In genomic region chr14:101781943-101782510, GRCm38 (mm10) we compare ENCODE assay signal across 8 mouse cellular contexts. TPM values are rescaled to one million over a fixed set of nuclear protein-coding genes. Genes with fewer than 3 reads are reported as not detected.
DNase-seq lines count a peak whose midpoint lies in the region; ATAC-seq and TF ChIP-seq lines count a peak whose summit lies in the region.
"Had no signal": no experiment of that assay in that cellular context is flagged by ENCODE, and none has a peak within 500 bp of the region (broad histone marks: within the 10 kb centered on the region; RNA-seq: fewer than 3 reads in every experiment).

No protein-coding gene starts in this region.

- peak; percentile 93 for ATAC-seq in common myeloid progenitor, adult 5-6 weeks (replicated peaks; ENCODE audit: low read depth, poor library complexity, severe bottlenecking)
- peak; percentile 58; the same call in 1 of the 2 replicates for ATAC-seq in hindbrain, embryonic 16.5 days

- H3K9ac ChIP-seq in MEL (ENCODE audit: control insufficient read depth, low read depth, low read length, poor library complexity, severe bottlenecking) = no peak overlapping the region
- H3K9ac ChIP-seq in hindbrain, embryonic 16.5 days (ENCODE audit: low read depth, low read length) = no peak overlapping the region

- TF ChIP-seq RAD21 in MEL (IDR thresholded peaks at IDR 0.05; ENCODE audit: low read depth, low read length) = peak; percentile 65

- H3K4me2 ChIP-seq in hindbrain, embryonic 16.5 days (ENCODE audit: low read length) = no peak overlapping the region

- no peaks in the 10 kb centered on the region for H3K9me3 ChIP-seq in MEL (replicated peaks; ENCODE audit: insufficient read depth, low read length)
- no peaks in the 10 kb centered on the region for H3K9me3 ChIP-seq in hindbrain, embryonic 16.5 days (ENCODE audit: control insufficient read depth, low read length)

- no peak overlapping the region for H3K27ac ChIP-seq in MEL (ENCODE audit: control insufficient read depth, low read depth, low read length)
- no peak overlapping the region for H3K27ac ChIP-seq in hindbrain, embryonic 16.5 days (ENCODE audit: low read depth, low read length)

- no peaks in the 10 kb centered on the region for H3K36me3 ChIP-seq in MEL (ENCODE audit: control insufficient read depth in 1 of 2, insufficient read depth in 2 of 2, low read length in 2 of 2)
- H3K36me3 ChIP-seq in hindbrain, embryonic 16.5 days (ENCODE audit: control insufficient read depth, insufficient read depth, low read length) = no peaks in the 10 kb centered on the region

- TF ChIP-seq POLR2A in MEL (IDR thresholded peaks at IDR 0.05; ENCODE audit: control insufficient read depth in 1 of 2, insufficient read depth in 1 of 2, low read depth in 1 of 2, low read length in 2 of 2, poor library complexity in 1 of 2) = no peak
- no peak for TF ChIP-seq POLR2A in lung, adult 2 months (IDR thresholded peaks at IDR 0.05; ENCODE audit: borderline replicate concordance, extremely low read depth, low read depth, low read length)

- WGBS in hindbrain, embryonic 16.5 days = 35% methylated on average over 3 of the region's 3 CpGs
- 9% methylated on average over 3 of the region's 3 CpGs for WGBS in lung, adult 2 months

- no peak overlapping the region for H3K4me3 ChIP-seq in MEL (ENCODE audit: control insufficient read depth in 1 of 2, insufficient read depth in 1 of 2, low read depth in 2 of 2, low read length in 2 of 2)
- no peak overlapping the region for H3K4me3 ChIP-seq in hindbrain, embryonic 16.5 days (ENCODE audit: low read length)
- H3K4me3 ChIP-seq in lung, adult 2 months (replicated peaks; ENCODE audit: extremely low read depth, low read depth, low read length) = no peak overlapping the region

- H3K79me2 ChIP-seq in MEL (ENCODE audit: control insufficient read depth, insufficient read depth, low read length, poor library complexity) = no peaks in the 10 kb centered on the region

- TF ChIP-seq CTCF in MEL (IDR thresholded peaks at IDR 0.05 in 2 of 3, conservative IDR thresholded peaks at IDR 0.05 in 1 of 3; ENCODE audit: control insufficient read depth in 1 of 3, insufficient read depth in 1 of 3, low read depth in 2 of 3, low read length in 3 of 3, poor library complexity in 1 of 3, severe bottlenecking in 1 of 3) = peak in 1 of 3 experiments; percentile 61; a peak in 2 of 6 replicates
- TF ChIP-seq CTCF in lung, adult 2 months (IDR thresholded peaks at IDR 0.05; ENCODE audit: insufficient read depth, low read length) = peak; percentile 65; the same call in 1 of the 2 replicates

- no peak for TF ChIP-seq EP300 in MEL (IDR thresholded peaks at IDR 0.05; ENCODE audit: low read depth in 1 of 2, low read length in 2 of 2)

- no peaks in the 10 kb centered on the region for H3K27me3 ChIP-seq in MEL (ENCODE audit: control insufficient read depth in 1 of 2, insufficient read depth in 2 of 2, low read length in 2 of 2)
- no peaks in the 10 kb centered on the region for H3K27me3 ChIP-seq in hindbrain, embryonic 16.5 days (replicated peaks; ENCODE audit: control insufficient read depth, insufficient read depth, low read length)

- peak; percentile 32 for DNase-seq in left cerebral cortex, adult 11 months (ENCODE audit: low spot score)
- no peak for DNase-seq in left cerebral cortex, adult 8-10 months (ENCODE audit: low spot score in 2 of 2)
- peak; percentile 22 for DNase-seq in MEL (ENCODE audit: low read depth, low spot score)
- DNase-seq in lung, adult 2 months = no peak
- no peak for DNase-seq in natural killer cell, adult 2 months (ENCODE audit: low spot score in 2 of 2)

- H3K4me1 ChIP-seq in MEL (ENCODE audit: control insufficient read depth in 1 of 2, insufficient read depth in 2 of 2, low read length in 2 of 2) = no peaks in the 10 kb centered on the region
- H3K4me1 ChIP-seq in hindbrain, embryonic 16.5 days (ENCODE audit: control insufficient read depth, insufficient read depth, low read depth, low read length) = no peaks in the 10 kb centered on the region
- peaks cover 4% of the 10 kb centered on the region for H3K4me1 ChIP-seq in lung, adult 2 months (ENCODE audit: control insufficient read depth, insufficient read depth, low read length)

TF ChIP-seq in MEL, 35 proteins besides CTCF, POLR2A, EP300 and RAD21:
- TF ChIP-seq ZC3H11A (IDR thresholded peaks at IDR 0.05; ENCODE audit: low read depth, low read length) (peak; percentile 57), KAT2A (conservative IDR thresholded peaks at IDR 0.05; ENCODE audit: low read depth, low read length) (no peak), SMC3 (IDR thresholded peaks at IDR 0.05; ENCODE audit: low read depth, low read length) (peak; percentile 64), TAL1 (IDR thresholded peaks at IDR 0.05; ENCODE audit: low read length) (no peak)

RNA-seq across cellular contexts. Expression of gene Lmo7, which starts 52.3 kb away (rescaled TPM):
- 100 to 1,000 TPM in 3 of 4 experiments, 10 to 100 TPM in 1; 99.5 to 117 (median 105) TPM for total RNA-seq in left cerebral cortex, adult 8-10 months (2022)
- total RNA-seq in MEL (2012; rRNA removed) = not detected in 2 replicates
- polyA plus RNA-seq in MEL (2012; ENCODE audit: insufficient read depth in 1 of 2, insufficient read length in 2 of 2, low read depth in 1 of 2, low replicate concordance in 2 of 2, missing spikeins in 1 of 2) = not detected
- 0.23 and 0.49 TPM in 2 replicates for total RNA-seq in common myeloid progenitor, adult 5-6 weeks (2017)
- polyA plus RNA-seq in hindbrain, embryonic 16.5 days (2015; fragmentation: Nextera tagmentation; extraction: Ambion mirVana) = 2.3 and 2.5 TPM in 2 replicates
- 142 and 193 TPM in 2 replicates for polyA plus RNA-seq in lung, adult 2 months (2012; rRNA removed)

RNA-seq across cellular contexts. Expression of gene Gm9922, which starts 52.4 kb away (rescaled TPM):
- not detected for total RNA-seq in left cerebral cortex, adult 8-10 months (2022)
- not detected in 2 replicates for total RNA-seq in MEL (2012; rRNA removed)
- polyA plus RNA-seq in MEL (2012; ENCODE audit: insufficient read depth in 1 of 2, insufficient read length in 2 of 2, low read depth in 1 of 2, low replicate concordance in 2 of 2, missing spikeins in 1 of 2) = not detected
- total RNA-seq in common myeloid progenitor, adult 5-6 weeks (2017) = not detected in 2 replicates
- 0.41 and 0.56 TPM in 2 replicates for polyA plus RNA-seq in hindbrain, embryonic 16.5 days (2015; fragmentation: Nextera tagmentation; extraction: Ambion mirVana)
- polyA plus RNA-seq in lung, adult 2 months (2012; rRNA removed) = 1.5 and 2.1 TPM in 2 replicates
- total RNA-seq: left cerebral cortex, postnatal 10 days had no signal

Comparison
In these comparisons a context has a peak if more than half of its experiments do, and no peak if none do; other contexts are left out.
1. DNase-seq: peak in left cerebral cortex, adult 11 months (single experiment) and MEL (single experiment); none in left cerebral cortex, adult 8-10 months (0 of 2), lung, adult 2 months (single experiment) and natural killer cell, adult 2 months (0 of 2).
2. RNA of gene Lmo7, which starts 52.3 kb away (total RNA-seq): 99.5 to 117 TPM in left cerebral cortex, adult 8-10 months; 0.23 to 0.49 TPM in common myeloid progenitor, adult 5-6 weeks and not detected in MEL; every median in the first group is over 10 times any median in the second.